Mouse (Mus musculus) layer of hippocampus, adult 18-20 months (tissue): ENCODE measurements around the gene Upk2. TPM values are rescaled to one million over a fixed set of nuclear protein-coding genes. Genes with fewer than 3 reads are reported as not detected.
"Not testable (repeated sequence)": the region's sequence is repeated elsewhere in the genome, so short reads cannot be mapped to it uniquely, and the experiment has no call there.

Experiments used
- DNase-seq, 2 experiments: peaks; one replicate each; pipeline ENCODE4 v3.0.0; 2022; ENCODE audit warnings: low spot score in 2 of 2
- total RNA-seq, 2 experiments: library from RNA; stranded (reverse); gene quantifications; 2 replicates each; pipeline ENCODE4 v1.2.3; 2021

The Upk2 gene
- total RNA-seq, 2 experiments from 2014 or later, result not detected

GRCm38 (mm10) chr9:44468800-44469199 lies 14.0 kb upstream of the Upk2 start:
- peak in 1 of 2 experiments; percentile 42 for DNase-seq

- no peak for DNase-seq
Observed at GRCm38 (mm10) chr9:44468224-44468623, 13.4 kb upstream of the Upk2 start.

- no peak for DNase-seq
Observed at GRCm38 (mm10) chr9:44461950-44462349, 7.2 kb upstream of the Upk2 start.

- DNase-seq, result peak; percentile 88 to 96
Observed at GRCm38 (mm10) chr9:44457035-44457742, 2.4 kb upstream of the Upk2 start.

GRCm38 (mm10) chr9:44454132-44454890 lies 465 bp downstream of the Upk2 start:
- DNase-seq, result peak; percentile 60 to 90

- no peak for DNase-seq
Observed at GRCm38 (mm10) chr9:44450387-44450786, 4.4 kb downstream of the Upk2 start.

GRCm38 (mm10) chr9:44444402-44445025 lies 10.3 kb downstream of the Upk2 start:
- not testable (repeated sequence) for DNase-seq

GRCm38 (mm10) chr9:44440961-44441360 lies 13.8 kb downstream of the Upk2 start, which contains the start of gene Foxr1:
TSS of gene Foxr1 (minus strand) at chr9:44441136.
- DNase-seq, result no peak

- no peak for DNase-seq
Observed at GRCm38 (mm10) chr9:44435747-44436146, 19.0 kb downstream of the Upk2 start.

GRCm38 (mm10) chr9:44432577-44433185 lies 22.1 kb downstream of the Upk2 start:
- no peak for DNase-seq

GRCm38 (mm10) chr9:44423576-44423975 lies 31.2 kb downstream of the Upk2 start:
- no peak for DNase-seq

- DNase-seq, result no peak
Observed at GRCm38 (mm10) chr9:44420280-44420898, 34.4 kb downstream of the Upk2 start.

GRCm38 (mm10) chr9:44419730-44420129 lies 35.0 kb downstream of the Upk2 start:
- DNase-seq, result not testable (repeated sequence)

- DNase-seq, result no peak
Observed at GRCm38 (mm10) chr9:44418519-44419385, 36.0 kb downstream of the Upk2 start, which contains the start of gene Ccdc84. TSS of gene Ccdc84 (minus strand) at chr9:44418569.

- DNase-seq, result peak; percentile 92 to 97
Observed at GRCm38 (mm10) chr9:44417892-44418363, 36.8 kb downstream of the Upk2 start.

GRCm38 (mm10) chr9:44417156-44417891 lies 37.5 kb downstream of the Upk2 start:
- DNase-seq, result no peak

- no peak for DNase-seq
Observed at GRCm38 (mm10) chr9:44412781-44413180, 42.0 kb downstream of the Upk2 start.

- no peak for DNase-seq
Observed at GRCm38 (mm10) chr9:44412306-44412705, 42.5 kb downstream of the Upk2 start.

GRCm38 (mm10) chr9:44411601-44412130 lies 43.1 kb downstream of the Upk2 start:
- no peak for DNase-seq
